Mouse (Mus musculus) brown adipose tissue, adult 24 weeks (tissue): ENCODE results near the gene Smad1. TPM values are rescaled to one million over a fixed set of nuclear protein-coding genes. Genes with fewer than 3 reads are reported as not detected.

Source experiments
- polyA plus RNA-seq: library from polyadenylated mRNA; stranded (reverse); fragments of >200 nt; gene quantifications from 2 replicates; pipeline ENCODE4 v1.2.4, GENCODE M21; 2012; ENCODE audit not compliant: missing spikeins, insufficient read depth, insufficient read length

Gene Smad1
- polyA plus RNA-seq, 1 experiment, result 6.3 TPM

Other genes with a start within 250 kb of the Smad1 start
- gene 1700011L22Rik, start 150.9 kb downstream of the Smad1 start, polyA plus RNA-seq, result not detected in 2 replicates
- 71.0 and 71.4 TPM in 2 replicates for gene Mmaa, start 104.6 kb downstream of the Smad1 start, polyA plus RNA-seq
- 13.0 and 20.6 TPM in 2 replicates for gene Otud4, start 240.1 kb upstream of the Smad1 start, polyA plus RNA-seq